Mouse (Mus musculus): ENCODE data around the gene Ucma.
A peak's percentile ranks its signal among the peaks of the same experiment; 100 is the strongest.

The Ucma gene

DNA sequence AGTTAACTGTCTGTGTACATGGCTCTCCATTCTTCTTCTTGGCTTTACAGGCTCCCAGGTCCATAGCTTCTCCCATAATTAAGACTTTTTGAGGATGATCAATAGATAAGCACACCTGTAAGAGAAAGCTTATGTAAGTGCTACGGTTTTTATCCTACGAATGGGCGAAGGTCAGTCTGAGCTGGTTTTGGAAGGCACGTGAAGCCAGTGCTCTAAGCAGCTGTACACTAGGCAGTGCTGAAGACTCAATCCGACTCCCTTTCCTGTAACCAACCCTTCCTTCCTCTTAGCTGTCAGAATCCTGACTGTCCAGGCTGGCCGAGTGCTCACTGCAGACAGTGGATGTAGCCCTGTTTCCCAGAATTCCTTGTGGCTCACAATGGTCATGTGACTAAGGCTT is 25.3 kb downstream of the Ucma start:
- no peak for DNase-seq (ENCODE audit: low spot score in 2 of 2)

DNA sequence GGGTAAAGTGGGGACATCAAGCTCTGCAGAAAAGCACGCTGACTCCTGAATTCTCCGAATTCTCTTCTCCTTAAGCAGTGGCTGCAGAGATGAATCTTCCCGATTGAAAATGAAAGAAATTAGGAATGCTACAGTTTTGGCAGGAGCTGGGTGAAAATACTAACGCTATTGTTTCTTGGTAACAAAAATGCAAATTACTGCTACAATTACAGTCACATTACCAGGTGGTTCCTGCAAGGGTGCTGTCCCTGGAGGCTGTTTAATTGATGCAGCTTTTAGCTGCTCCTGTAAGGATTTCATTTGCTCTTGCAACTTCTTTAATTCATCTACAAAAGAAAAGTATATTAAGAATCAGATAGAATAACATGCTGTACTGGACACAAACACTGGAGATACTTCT is 31.2 kb downstream of the Ucma start:
- DNase-seq (ENCODE audit: low spot score in 2 of 2), result no peak

DNA sequence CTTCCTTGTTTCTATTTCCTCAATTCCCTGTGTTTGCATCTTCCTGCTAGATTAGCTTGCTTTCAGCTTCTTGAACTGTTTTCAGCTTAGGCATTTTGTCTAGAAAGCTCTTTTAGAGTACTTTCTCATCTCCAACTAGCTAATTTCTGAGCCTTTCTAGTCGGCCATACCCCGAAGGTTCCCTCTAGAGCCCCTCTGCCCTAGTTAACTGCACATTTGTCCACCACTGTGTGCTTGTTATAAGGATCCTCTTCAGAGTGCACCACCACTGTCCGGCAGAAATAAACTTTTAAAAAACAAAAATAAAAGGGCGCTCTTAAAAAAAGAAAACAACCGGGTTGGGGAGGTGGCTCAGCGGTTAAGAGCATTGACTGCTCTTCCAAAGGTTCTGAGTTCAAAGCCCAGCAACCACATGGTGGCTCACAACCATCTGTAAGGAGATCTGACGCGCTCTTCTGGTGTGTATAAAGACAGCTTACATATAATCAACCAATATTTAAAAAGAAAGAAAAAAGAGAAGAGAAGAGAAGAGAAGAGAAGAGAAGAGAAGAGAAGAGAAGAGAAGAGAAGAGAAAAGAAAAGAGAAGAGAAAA is 36.1 kb downstream of the Ucma start:
- DNase-seq (ENCODE audit: low spot score in 2 of 2), result no peak

DNA sequence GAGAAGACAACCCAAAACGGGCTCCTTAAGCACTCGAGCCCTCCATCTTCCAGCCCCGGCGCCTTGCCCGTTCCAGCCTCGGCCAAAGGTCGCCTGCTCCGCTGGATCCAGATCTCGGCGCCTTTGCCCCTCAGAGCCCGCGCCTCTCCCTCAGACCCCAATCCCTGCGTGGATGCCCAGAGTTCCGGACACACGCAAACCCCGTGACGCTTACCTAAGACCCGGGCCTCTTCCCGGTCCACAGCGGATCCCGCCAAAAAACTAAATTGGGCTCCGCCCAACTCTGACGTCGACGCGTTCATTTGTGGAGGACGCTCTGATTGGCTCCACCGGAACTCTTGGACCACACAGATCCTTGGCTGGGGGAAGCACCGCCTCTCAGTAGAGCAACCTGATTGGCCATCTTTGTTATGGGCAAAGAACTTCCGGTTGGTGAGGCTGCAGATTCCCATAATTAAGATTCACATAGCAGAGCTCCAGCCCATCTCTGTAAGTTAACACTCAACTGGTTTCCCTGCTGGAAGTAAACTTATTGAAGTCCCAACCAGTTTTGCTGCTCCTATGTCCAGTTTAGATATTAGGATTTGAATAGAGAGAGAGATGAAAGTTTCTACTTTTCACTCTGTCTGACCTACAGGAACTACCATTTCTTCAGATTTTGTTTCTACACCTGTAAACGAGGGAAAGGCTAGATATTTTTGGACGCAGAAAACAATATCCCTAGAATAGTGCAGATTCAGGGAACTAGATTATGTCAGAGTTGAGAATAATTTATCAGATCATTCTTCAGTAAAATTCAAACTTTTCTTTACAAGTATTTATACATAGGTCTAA is 36.8 kb downstream of the Ucma start, which contains the start of gene Mcm10:
TSS of gene Mcm10 (minus strand) at position 301 of the 834 bp plus-strand sequence.
- peak; percentile 89 to 93 for DNase-seq (ENCODE audit: low spot score in 2 of 2)

DNA sequence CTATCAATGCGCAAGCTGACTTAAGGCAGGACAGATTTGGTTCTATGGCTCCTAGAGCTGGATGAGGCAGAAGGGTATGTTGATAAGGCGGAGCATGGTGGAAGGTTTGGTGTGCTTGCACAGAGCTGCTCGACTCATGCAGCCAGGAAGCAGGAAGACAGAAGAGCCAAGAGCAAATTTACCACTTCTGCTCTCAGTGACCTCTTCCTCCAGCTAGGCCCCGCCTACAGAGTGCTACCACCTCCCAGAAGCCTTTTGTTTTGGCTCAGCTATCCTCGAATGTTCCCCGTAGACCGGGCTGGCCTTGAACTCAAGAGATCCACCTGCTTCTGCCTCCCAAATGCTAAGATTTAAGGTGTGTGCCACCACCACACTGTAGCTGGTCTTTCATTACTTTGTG is 38.7 kb downstream of the Ucma start:
- peak; percentile 30 to 36 for DNase-seq (ENCODE audit: low spot score in 2 of 2)

DNA sequence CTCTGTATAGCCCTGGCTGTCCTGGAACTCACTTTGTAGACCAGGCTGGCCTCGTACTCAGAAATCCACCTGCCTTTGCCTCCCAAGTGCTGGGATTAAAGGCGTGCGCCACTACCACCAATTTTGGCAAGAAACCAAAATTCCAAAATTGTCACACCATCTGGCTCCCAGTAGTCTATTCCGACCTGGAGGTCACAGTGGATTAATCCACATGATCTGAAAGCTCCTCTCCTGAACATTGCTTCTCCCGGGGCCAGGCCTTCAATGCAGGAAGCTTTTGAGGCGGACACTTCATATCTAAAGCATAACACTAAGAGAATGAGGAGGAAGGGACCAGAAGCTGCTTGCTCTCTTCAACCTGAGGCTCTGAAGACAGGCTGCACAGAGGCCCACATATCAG is 39.6 kb downstream of the Ucma start:
- DNase-seq (ENCODE audit: low spot score in 2 of 2), result no peak

DNA sequence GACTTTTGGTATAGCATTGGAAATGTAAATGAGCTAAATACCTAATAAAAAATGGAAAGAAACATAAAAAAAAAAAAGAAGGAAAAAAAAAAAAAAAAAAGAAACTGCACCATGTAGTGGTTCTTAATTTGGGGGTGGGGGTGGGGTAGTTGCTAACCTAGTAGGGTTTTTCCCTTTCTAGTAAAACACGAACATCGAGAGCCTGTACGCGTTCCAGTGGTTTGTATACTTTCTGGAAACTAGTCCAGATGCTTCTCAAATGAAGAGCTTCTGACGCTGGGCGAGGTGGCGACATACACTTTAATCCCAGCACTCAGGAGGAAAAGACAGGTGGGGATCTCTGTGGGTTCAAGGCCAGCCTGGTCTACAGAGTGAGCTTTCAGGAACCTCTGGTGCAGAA is 41.0 kb downstream of the Ucma start:
- no peak for DNase-seq (ENCODE audit: low spot score in 2 of 2)

DNA sequence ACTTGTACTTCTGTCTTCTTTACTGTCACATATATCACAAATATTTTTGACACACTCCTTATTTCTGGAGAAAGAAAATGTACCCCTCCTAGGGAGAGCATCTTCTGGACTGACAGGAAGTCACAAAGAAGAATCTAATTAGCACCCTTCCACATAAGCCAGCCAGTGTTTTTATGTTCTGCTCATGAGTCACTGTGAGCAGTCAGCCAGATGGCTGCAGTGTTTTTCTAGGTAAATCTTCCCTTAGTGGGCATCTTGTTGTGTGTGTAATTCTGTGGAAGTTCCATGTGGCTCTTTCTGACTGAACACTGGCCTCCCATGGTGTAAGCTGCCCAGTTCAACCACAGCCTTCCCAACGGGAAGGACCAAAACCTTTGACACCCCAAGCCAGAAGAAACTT is 43.8 kb downstream of the Ucma start:
- DNase-seq (ENCODE audit: low spot score in 2 of 2), result no peak

DNA sequence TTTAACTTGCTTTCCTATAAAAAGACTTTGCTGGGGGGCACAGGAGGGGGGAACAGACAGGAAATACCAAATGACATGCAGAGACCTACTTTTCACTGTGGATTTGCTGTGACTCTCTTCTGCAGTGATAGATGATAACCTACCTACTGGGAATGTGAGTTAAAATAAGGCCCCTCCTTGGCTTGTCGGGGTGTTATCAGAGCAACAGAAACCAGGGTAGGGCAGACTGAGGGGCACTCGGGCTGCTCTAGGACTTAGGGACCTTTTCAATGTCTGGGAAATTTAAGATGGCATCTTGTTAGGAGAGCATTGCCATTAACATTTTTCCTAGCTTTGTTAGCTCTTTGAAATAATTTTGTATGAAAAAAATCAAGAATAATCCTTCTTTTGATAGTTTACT is 47.4 kb downstream of the Ucma start:
- DNase-seq (ENCODE audit: low spot score in 2 of 2), result no peak

DNA sequence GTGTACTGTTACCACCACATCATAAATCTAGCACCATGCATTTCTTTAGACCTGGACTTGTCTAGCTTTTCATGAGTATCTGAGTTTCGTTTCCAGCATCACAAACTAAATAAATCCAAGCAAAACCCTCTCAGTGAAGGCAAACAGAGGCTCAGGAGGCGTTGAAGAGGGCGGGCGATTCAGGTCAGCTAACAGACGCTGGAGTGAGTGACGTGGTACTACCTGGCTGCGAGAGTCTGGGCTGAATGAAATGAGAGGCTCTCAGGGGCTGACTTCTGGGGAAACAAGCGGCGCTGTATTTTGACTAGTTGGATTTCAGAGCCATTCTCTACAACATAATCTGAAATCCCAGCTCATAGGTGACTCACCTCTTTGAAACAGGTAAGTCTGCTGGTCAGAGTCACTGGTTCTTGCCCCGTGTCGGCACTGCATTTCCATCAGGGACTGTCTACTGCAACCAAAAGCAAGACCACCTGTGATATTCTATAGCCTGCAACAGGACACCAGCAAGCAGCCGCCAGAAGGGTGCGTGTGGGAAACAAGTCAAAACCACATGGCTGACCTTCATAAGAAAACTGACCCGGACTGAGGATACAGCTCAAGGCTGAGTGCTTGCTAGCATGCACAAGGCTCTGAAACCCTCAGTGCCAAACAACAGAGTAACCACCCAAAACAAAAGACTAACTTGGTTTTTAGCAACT is 47.9 kb downstream of the Ucma start:
- no peak for DNase-seq (ENCODE audit: low spot score in 2 of 2)

DNA sequence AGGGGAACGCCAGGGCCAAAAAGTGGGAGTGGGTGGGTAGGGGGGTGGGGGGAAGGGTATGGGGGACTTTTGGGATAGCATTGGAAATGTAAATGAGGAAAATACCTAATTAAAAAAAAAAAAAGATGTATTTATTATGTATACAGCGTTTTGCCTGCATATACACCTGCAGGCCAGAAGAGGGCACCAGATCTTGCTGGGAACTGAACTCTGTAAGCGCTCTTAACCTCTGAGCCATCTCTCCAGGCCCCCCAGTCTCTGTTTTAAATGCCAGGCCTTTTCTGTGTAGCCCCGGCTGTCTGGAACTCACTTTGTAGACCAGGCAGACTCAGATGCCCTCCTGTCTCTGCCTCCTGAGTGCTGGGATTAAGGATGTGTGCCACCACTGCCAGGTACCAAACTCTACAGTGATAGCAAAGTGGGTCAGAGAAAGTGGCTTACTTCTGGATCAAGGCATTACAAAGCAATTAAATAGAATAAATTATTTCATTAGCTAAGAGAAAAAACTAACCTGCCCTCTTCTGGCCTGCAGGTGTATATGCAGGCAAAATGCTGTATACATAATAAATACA is 49.3 kb downstream of the Ucma start:
- no peak for DNase-seq (ENCODE audit: low spot score in 2 of 2)

DNA sequence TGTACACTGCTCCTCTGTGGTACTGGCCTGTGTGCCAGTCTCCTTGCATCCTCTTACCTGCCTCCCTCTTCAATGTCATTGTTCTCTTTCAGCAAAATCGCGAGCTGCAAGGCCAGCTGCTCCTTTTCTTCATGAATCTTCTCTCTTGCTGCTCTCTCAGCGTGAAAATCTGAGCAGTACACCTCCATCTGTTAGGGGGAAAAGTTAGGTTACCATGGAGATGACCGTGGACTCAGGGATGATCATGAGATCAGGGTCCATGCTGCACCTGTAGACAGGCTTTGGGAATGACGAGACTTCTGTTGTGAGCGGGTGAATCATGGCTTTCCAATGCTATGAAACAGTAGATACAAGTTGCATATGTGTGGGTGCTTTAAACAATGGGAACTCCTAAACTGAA is 51.1 kb downstream of the Ucma start:
- DNase-seq (ENCODE audit: low spot score in 2 of 2), result no peak

DNA sequence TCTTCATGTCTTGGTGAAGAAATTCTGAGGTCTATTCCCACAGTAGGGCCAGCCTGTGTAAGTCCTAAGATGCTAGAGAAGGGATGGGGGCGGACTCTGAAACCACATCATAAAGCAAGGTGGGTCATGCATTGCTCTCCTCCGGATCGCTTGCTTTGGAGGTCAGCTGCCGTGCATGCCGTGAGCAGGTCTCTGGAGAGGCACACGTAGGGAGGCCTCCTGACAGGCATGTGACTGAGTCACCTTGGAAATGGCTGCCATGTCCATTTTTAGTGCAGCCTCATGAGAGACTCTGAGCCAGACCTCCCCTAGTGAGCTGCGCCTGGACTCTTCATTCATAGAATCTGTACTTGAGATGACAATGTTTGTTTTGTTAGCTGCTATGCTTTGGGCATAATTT is 52.1 kb downstream of the Ucma start:
- DNase-seq (ENCODE audit: low spot score in 2 of 2), result no peak

DNA sequence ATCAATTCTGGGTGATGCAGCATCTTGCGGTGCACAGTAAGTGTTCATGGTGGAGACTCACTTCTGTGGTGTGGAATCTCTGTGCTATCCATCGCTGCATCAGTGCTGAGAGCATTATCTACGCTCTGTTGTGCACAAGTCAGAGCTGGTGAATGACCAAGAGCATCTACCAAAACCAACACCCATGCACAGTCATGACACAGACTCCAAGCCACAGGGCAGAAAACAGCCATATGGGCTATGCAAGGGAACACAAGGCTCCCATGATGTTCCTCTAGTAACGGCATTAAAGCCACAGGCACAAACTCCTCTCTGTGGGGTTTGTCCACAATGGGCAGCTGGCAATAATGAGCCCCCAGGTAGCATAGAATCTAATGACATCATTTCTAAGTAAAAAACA is 53.9 kb downstream of the Ucma start:
- no peak for DNase-seq (ENCODE audit: low spot score in 2 of 2)

DNA sequence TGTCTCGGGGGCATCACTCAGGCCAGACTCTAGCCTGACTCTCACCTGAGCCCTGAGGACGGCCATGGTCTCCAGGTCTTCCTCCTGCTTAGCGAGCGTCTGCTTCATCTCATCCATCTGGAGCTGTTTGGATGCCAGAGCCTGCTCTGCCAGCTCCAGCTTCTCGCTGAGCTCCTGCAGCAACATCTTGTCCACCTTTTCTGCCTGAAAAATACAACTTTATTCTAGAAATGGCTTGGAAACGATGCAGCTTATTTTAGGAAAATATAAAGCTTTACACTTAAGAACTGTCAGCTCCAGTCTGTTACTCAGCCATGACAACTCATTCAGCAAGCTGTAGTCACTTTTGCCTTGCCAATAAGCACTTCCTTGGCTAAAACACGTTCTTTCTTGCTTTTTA is 55.3 kb downstream of the Ucma start:
- no peak for DNase-seq (ENCODE audit: low spot score in 2 of 2)

DNA sequence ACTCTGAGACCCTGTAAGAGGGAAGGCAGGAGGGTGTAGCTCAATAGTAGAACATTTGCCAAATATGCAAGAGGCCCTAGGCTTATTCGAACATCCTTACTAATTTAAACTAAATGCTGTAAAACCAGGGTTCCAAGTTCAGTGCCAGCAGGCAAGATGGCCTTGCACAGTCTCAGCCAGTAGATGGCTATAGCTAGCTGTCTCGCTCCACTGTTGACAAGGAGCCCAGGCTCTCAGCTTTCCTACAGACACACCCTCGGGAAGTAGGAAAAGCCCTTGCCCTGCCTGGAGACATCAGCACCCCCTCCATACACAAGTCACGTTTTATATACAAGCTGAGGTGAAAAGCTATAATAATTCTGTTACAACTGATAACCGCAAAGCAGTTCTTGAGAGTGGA is 56.7 kb downstream of the Ucma start:
- no peak for DNase-seq (ENCODE audit: low spot score in 2 of 2)

DNA sequence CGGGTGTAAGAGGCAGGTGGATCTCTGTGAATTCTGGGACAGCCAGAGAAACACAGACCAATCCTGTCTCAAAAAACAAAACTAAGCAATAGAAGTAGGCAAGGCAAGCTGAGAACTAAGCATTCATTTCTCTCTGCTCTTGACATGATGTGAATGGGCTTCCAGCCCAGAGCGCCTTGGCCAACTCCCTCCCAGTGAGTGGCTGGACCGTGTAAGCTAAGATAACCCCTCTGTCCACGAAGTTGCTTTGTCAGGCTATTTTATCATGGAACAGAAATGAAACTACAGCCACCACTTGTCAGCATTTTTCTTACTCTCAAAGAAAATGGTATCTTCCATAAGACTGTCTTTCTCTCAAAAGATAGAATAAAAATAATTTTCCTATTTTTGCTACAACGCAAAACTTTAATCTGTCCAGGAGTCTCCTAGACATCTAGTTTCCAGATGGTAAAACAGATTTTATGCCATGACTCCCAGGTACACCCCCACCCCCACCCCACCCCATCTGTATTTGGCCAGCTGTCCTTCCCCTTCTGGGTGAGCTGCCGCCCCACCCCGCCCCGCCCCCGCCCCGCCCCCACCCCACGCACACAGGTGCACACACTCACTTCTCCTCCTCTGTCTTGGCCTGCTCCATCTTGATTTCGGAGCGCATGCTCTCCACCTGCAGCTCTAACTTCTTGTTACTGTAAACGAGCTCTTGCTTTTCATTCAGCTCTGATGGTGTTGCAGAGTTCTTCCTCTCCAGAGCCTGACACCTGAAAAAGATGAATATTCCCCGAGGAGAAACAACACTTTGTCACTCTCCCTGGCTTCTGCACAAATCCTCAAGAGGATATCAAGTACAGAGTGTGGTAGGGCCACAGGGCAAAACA is 57.9 kb downstream of the Ucma start:
- peak in 1 of 2 experiments; percentile 18 for DNase-seq (ENCODE audit: low spot score in 2 of 2)

DNA sequence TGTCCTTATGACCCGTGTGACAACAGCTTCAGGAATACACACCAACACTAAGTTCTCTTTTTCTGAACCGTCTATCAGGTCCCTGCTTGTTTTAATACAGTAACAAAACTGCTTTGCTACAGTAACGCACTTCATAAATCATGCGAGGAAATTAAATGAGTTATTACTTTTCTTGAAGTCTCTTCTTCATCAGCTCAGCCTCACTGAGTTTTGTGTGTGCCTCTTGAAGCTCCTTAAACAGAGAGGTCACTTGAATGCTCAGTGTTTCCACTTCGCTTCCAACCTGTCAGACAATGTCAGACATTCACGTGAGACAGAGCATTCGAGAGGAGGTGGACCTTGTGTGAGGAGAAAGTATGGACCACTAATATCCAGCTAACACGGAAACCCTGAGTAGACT is 58.9 kb downstream of the Ucma start:
- no peak for DNase-seq (ENCODE audit: low spot score in 2 of 2)

DNA sequence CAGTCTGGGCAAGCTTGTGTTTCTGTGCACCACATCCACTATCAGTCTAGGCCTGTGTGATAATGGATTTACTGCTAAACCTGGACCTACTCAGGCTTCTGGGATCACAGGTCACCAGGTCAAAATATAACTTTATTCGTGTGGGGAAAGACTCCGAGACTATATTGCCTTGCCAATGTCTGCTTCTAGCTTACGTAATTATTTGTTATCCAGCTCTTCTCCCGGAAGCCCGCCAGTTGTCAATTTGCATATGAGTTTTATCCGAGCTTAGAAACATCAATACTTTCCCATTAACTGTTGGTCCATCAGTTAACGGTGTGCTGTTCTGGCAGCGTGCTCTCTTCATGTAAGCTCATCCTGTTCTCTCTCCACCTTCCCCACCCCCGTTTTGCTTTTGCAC is 59.3 kb downstream of the Ucma start:
- no peak for DNase-seq (ENCODE audit: low spot score in 2 of 2)

Measured in spleen, postnatal 36 days (tissue).